Mouse (Mus musculus) E14TG2a.4 (cell line): ENCODE data around the gene Rsph10b.

Experiments used
- H3K27me3 ChIP-seq: 2 replicates; pipeline ENCODE4 v1.6.1; 2014; ENCODE audit warnings: low read length, control low read depth; ENCODE audit not compliant: insufficient read depth
- H3K36me3 ChIP-seq: 2 replicates; pipeline ENCODE4 v1.6.1; 2014; ENCODE audit warnings: low read length, control low read depth; ENCODE audit not compliant: insufficient read depth
- H3K4me1 ChIP-seq: replicated peaks from 2 replicates; pipeline ENCODE4 v1.6.1; 2014; ENCODE audit warnings: low read depth, low read length, control low read depth
- H3K4me3 ChIP-seq: replicated peaks from 2 replicates; pipeline ENCODE4 v1.5.1; 2014; ENCODE audit warnings: mild to moderate bottlenecking, low read length
- H3K9me3 ChIP-seq: 2 replicates; pipeline ENCODE4 v1.6.1; 2014; ENCODE audit warnings: low read length, control low read depth
- CTCF ChIP-seq: conservative IDR thresholded peaks from 2 replicates; pipeline ENCODE4 v1.5.1; 2014; ENCODE audit warnings: low read length
- NANOG ChIP-seq: IDR thresholded peaks from 2 replicates; pipeline ENCODE4 v1.6.1; 2014; ENCODE audit warnings: borderline replicate concordance, low read length, mixed read lengths
- POU5F1 ChIP-seq: IDR thresholded peaks from 2 replicates; pipeline ENCODE4 v1.6.1; 2014; ENCODE audit warnings: low read length, borderline replicate concordance

The Rsph10b gene

DNA sequence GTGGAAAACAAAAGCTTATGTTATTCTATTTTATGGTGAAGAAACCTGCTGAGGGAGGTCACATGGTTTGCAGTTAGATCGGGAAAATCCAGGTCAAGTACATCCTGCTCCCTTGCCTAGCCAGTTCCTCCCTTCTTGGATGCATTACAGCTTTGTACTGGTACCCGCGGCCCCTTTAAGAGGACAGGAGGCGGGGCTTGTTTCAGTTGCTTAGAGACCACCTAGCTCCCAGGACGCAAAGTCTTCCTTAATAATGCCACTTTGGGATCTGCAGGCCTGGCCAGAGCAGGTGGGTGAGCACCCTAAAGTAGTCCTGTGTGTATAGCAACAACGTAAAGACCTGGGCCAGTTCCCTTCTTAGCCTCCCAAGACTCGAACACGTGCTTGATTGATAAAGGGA, at the start of gene Rsph10b:
Gene Rsph10b, plus strand, starts transcription at position 205 of the 400 bp plus-strand sequence.
- TF ChIP-seq CTCF, result no peak
- TF ChIP-seq NANOG, result no peak
- no peak for TF ChIP-seq POU5F1
- H3K4me3 ChIP-seq, result peak within 1 kb of the TSS; percentile 56
- H3K4me1 ChIP-seq, result peaks cover 28% of the 10 kb centered on the region
- no peaks in the 10 kb centered on the region for H3K9me3 ChIP-seq
- H3K27me3 ChIP-seq, result no peaks in the 10 kb centered on the region
- H3K36me3 ChIP-seq, result peaks cover 46% of the 10 kb centered on the region

DNA sequence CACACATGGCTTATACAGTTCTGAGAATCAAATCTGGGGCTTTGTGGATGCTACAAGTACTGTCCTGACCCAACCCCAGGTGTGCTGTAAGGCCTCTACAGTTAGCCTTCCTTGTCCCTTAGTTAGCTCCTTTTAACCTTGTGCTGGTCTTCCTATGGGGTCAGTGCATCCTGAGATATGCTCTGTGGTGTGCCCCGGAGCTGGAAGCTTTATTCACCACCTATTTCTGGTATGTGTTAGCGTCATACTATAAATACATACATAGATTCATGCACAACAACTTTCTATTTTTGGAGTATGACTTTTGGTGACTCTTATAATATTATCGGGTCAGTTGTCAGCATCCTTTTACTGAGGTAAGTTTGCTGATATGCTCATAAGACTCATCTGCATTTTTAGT, 47.6 kb upstream of the Rsph10b start:
- TF ChIP-seq CTCF, result no peak
- no peak for TF ChIP-seq NANOG
- TF ChIP-seq POU5F1, result no peak
- Histone ChIP-seq H3K36me3 (peaks cover 95% of the 10 kb centered on the region), H3K27me3 (no peaks in the 10 kb centered on the region), H3K4me1 (peaks cover 11% of the 10 kb centered on the region), H3K4me3 (no peak overlapping the region), H3K9me3 (0 out of 2 replicates have a peak, but pooled peaks cover 4% of the 10 kb centered on the region)

DNA sequence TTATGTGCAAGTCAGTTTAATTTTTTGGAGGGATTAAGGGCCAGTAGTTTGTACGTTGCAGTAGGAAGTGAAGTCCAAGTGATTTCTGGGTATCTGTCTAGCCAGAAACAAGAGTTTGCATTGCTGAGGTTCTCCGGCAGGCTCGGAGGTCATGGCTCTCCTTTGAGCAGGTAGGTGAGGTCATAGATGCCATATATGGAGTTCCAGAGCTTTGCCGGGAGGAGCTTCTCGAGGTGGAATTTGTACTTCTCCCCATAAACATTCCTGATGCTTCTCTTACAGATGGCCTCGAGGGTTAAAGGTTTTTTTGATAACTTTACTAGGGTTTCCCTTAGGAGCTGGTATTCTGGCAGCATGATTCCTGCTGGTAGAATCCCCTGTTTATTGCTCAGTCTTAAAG, 42.1 kb upstream of the Rsph10b start:
- Histone ChIP-seq H3K9me3 (0 out of 2 replicates have a peak, but pooled peaks cover 3% of the 10 kb centered on the region), H3K36me3 (peaks cover 85% of the 10 kb centered on the region)
- TF ChIP-seq POU5F1 (no peak), NANOG (no peak), CTCF (no peak)

GRCm38 (mm10) chr5:143892255-143892886, 40.5 kb upstream of the Rsph10b start:
- Histone ChIP-seq H3K4me3 (no peak overlapping the region), H3K36me3 (peaks cover 77% of the 10 kb centered on the region), H3K27me3 (no peaks in the 10 kb centered on the region), H3K4me1 (peaks cover 12% of the 10 kb centered on the region; the same call in 1 of the 2 replicates), H3K9me3 (no peaks in the 10 kb centered on the region)
- no peak for TF ChIP-seq POU5F1
- TF ChIP-seq CTCF, result no peak
- no peak for TF ChIP-seq NANOG

More for the DNA sequence above, 42.1 kb upstream of the Rsph10b start:
- Histone ChIP-seq H3K4me3 (no peak overlapping the region), H3K27me3 (no peaks in the 10 kb centered on the region), H3K4me1 (peaks cover 12% of the 10 kb centered on the region; the same call in 1 of the 2 replicates)

DNA sequence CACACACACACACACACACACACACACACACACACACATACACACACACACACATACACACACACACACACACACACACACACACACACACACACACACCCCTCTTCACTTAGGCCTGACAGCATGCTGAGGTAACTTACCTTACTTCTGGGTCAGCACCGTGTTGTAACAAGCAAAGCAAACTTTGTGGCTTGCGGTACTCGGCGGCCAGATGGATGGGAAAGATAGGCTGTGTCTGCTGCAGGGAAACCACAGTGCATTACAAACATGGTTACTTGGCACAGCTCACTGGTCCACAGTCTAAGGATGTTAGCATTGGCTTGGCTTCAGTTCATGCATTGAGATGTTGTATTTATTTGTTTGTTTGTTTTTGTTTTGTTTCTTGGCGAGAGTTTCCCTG, 39.4 kb upstream of the Rsph10b start:
- Histone ChIP-seq H3K9me3 (no peaks in the 10 kb centered on the region), H3K4me1 (peaks cover 12% of the 10 kb centered on the region; the same call in 1 of the 2 replicates), H3K36me3 (peaks cover 77% of the 10 kb centered on the region), H3K4me3 (no peak overlapping the region), H3K27me3 (no peaks in the 10 kb centered on the region)
- TF ChIP-seq CTCF (no peak), NANOG (no peak), POU5F1 (no peak)

DNA sequence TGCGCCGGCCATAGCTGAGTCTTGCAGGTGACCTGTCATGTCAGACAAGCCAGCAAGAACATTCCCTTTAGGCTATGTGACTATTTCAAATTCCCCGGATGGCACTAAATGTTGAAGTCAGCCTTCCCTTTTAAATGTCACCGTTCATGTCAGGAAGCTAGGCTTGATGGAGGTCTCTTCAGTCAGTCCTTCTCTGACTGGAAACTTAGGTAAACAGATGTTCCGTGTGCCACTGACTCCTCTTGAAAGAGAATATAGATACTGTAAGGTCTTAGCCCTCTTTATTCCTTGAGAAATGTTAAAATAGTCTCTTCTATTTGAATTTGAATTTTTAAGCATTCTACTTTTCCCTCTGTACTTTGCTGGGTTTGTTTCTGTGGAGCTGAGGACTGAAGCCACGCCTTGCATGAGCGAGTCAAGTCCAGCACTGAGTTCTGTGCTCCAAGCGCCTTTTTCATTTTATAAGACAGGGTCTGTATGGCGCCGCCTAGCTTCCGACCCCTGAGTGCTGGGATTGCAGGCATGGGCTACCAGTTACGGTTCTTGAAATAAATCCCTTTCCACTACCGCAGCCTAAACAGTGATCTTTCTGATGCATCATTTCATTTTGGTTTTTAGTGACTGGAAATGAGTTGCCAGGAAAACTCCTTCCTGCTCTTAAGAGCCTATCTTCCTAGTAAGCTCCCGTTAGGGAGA, 35.1 kb upstream of the Rsph10b start, which contains the start of gene Ankrd61:
Gene Ankrd61, minus strand, starts transcription at position 51 of the 696 bp plus-strand sequence.
- no peaks in the 10 kb centered on the region for H3K9me3 ChIP-seq
- TF ChIP-seq NANOG (no peak), CTCF (peak; percentile 59)

GRCm38 (mm10) chr5:143902111-143902510, 30.7 kb upstream of the Rsph10b start:
- no peaks in the 10 kb centered on the region for H3K9me3 ChIP-seq
- H3K36me3 ChIP-seq, result peaks cover 100% of the 10 kb centered on the region
- no peak for TF ChIP-seq CTCF
- TF ChIP-seq NANOG, result no peak
- TF ChIP-seq POU5F1, result no peak
- no peaks in the 10 kb centered on the region for H3K27me3 ChIP-seq
- H3K4me1 ChIP-seq, result peaks cover 29% of the 10 kb centered on the region
- no peak overlapping the region for H3K4me3 ChIP-seq

More for the DNA sequence above, 35.1 kb upstream of the Rsph10b start, which contains the start of gene Ankrd61:
- H3K4me3 ChIP-seq, result no peak within 1 kb of the TSS
- H3K4me1 ChIP-seq, result 0 out of 2 replicates have a peak, but pooled peaks cover 3% of the 10 kb centered on the region
- no peaks in the 10 kb centered on the region for H3K27me3 ChIP-seq
- H3K36me3 ChIP-seq, result peaks cover 84% of the 10 kb centered on the region

DNA sequence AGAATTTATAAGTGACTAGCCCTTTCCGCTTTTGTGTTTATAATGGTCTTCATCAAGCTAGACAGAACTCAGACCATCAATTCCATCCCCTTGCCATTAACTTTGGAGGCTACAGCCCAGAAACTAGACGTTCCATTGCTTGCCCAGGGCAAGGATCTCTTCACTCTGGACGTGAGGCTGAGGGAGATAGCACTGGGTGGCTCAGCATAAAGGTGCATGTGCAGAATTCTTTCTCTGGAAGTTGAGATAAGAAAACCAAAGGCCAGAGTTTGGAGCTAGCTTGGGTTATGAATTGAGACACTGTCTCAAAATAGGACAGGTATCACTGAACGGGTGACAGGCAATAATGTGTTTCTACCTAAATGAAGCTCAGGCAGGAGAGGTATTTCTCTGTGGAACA, 29.0 kb upstream of the Rsph10b start:
- Histone ChIP-seq H3K36me3 (peaks cover 95% of the 10 kb centered on the region), H3K4me3 (no peak overlapping the region), H3K9me3 (no peaks in the 10 kb centered on the region), H3K4me1 (peaks cover 45% of the 10 kb centered on the region), H3K27me3 (no peaks in the 10 kb centered on the region)
- TF ChIP-seq NANOG (no peak), CTCF (no peak), POU5F1 (no peak)

- TF ChIP-seq CTCF (no peak), NANOG (no peak), POU5F1 (no peak)
- Histone ChIP-seq H3K36me3 (peaks cover 69% of the 10 kb centered on the region), H3K4me1 (peaks cover 57% of the 10 kb centered on the region), H3K4me3 (no peak overlapping the region), H3K27me3 (no peaks in the 10 kb centered on the region), H3K9me3 (no peaks in the 10 kb centered on the region)
Measured at GRCm38 (mm10) chr5:143906429-143906828, 26.4 kb upstream of the Rsph10b start.
